In genomic region chr9:82114865-82115264, GRCm38 (mm10) we compare ENCODE assay signal across 12 mouse cellular contexts.
DNase-seq lines count a peak whose midpoint lies in the region.
"Had no signal": no experiment of that assay in that cellular context is flagged by ENCODE, and none has a peak within 500 bp of the region (broad histone marks: within the 10 kb centered on the region; RNA-seq: fewer than 3 reads in every experiment).

No protein-coding gene starts in this region.

- intact Hi-C loops in left cerebral cortex, postnatal 4 days (cut with DNase I), result no loop called here

- peak; percentile 3 to 16 for DNase-seq in frontal cortex, adult 2 months (ENCODE audit: extremely low spot score in 1 of 2, low spot score in 1 of 2)
- no peak for DNase-seq in frontal cortex, postnatal 25 days (ENCODE audit: low spot score in 2 of 2)
- DNase-seq in left cerebral cortex, postnatal 4 days, result peak; percentile 51
- DNase-seq in left cerebral cortex, adult 8-10 months (ENCODE audit: low spot score in 2 of 2), result no peak
- DNase-seq in Muller cell, postnatal 12 days (ENCODE audit: inconsistent ontology term), result peak; percentile 20
- peak; percentile 1 for DNase-seq in NIH3T3 (ENCODE audit: low read depth)
- no peak for DNase-seq in heart, adult 11 months
- no peak for DNase-seq in urinary bladder, postnatal 10 days (ENCODE audit: low spot score)
- DNase-seq: cerebellum, adult 2 months; gastrocnemius, postnatal 14 days; liver, embryonic 13.5 days; thymus, postnatal 4 days had no signal

Comparison
In these comparisons a context has a peak if more than half of its experiments do, and no peak if none do; other contexts are left out.
1. DNase-seq: peak in frontal cortex, adult 2 months (2 of 2), left cerebral cortex, postnatal 4 days (single experiment), Muller cell, postnatal 12 days (single experiment) and NIH3T3 (single experiment); none in frontal cortex, postnatal 25 days (0 of 2), left cerebral cortex, adult 8-10 months (0 of 2), heart, adult 11 months (single experiment) and urinary bladder, postnatal 10 days (single experiment).